Mouse (Mus musculus): ENCODE measurements around the gene Blnk. TPM values are rescaled to one million over a fixed set of nuclear protein-coding genes. Genes with fewer than 3 reads are reported as not detected.

The Blnk gene
- polyA plus RNA-seq, 1 experiment from 2014 or later = 0.25 TPM

GRCm38 (mm10) chr19:40958981-40959380 is 35.4 kb downstream of the Blnk start:
- H3K9ac ChIP-seq = no peak overlapping the region
- H3K4me2 ChIP-seq = no peak overlapping the region
- no peaks in the 10 kb centered on the region for H3K4me1 ChIP-seq (replicated peaks)

GRCm38 (mm10) chr19:40946937-40947577 is 47.3 kb downstream of the Blnk start:
- H3K9me3 ChIP-seq (replicated peaks) = no peaks in the 10 kb centered on the region
- H3K27ac ChIP-seq = no peak overlapping the region
- no peak overlapping the region for H3K9ac ChIP-seq
- no peak overlapping the region for H3K4me3 ChIP-seq
- H3K27me3 ChIP-seq = no peaks in the 10 kb centered on the region
- H3K4me1 ChIP-seq (replicated peaks) = 0 out of 2 replicates have a peak, but pooled peaks cover 3% of the 10 kb centered on the region
- 78% methylated on average over 4 of the region's 4 CpGs for WGBS
- H3K4me2 ChIP-seq = no peak overlapping the region
- no peak; the same call in 1 of the 2 replicates for ATAC-seq (replicated peaks; ENCODE audit: insufficient number of reproducible peaks, insufficient read depth, low FRiP score, low read depth)
- H3K36me3 ChIP-seq = no peaks in the 10 kb centered on the region

More at GRCm38 (mm10) chr19:40958981-40959380, 35.4 kb downstream of the Blnk start:
- Histone ChIP-seq H3K9me3 (replicated peaks) (no peaks in the 10 kb centered on the region), H3K27ac (no peak overlapping the region), H3K4me3 (no peak overlapping the region), H3K27me3 (peaks cover 5% of the 10 kb centered on the region; the same call in 1 of the 2 replicates), H3K36me3 (no peaks in the 10 kb centered on the region)
- no peak for ATAC-seq (replicated peaks; ENCODE audit: insufficient number of reproducible peaks, insufficient read depth, low FRiP score, low read depth)
- WGBS = 42% methylated on average over 1 of the region's 1 CpGs

GRCm38 (mm10) chr19:40943552-40943951 is 50.8 kb downstream of the Blnk start:
- Histone ChIP-seq H3K27ac (no peak overlapping the region), H3K9ac (no peak overlapping the region), H3K36me3 (no peaks in the 10 kb centered on the region), H3K4me3 (no peak overlapping the region), H3K4me1 (replicated peaks) (peaks cover 9% of the 10 kb centered on the region; the same call in 1 of the 2 replicates), H3K9me3 (replicated peaks) (no peaks in the 10 kb centered on the region), H3K4me2 (no peak overlapping the region), H3K27me3 (no peaks in the 10 kb centered on the region)
- ATAC-seq (replicated peaks; ENCODE audit: insufficient number of reproducible peaks, insufficient read depth, low FRiP score, low read depth) = no peak
- 79% methylated on average over 7 of the region's 7 CpGs for WGBS

GRCm38 (mm10) chr19:40936038-40936437 is 58.3 kb downstream of the Blnk start:
- Histone ChIP-seq H3K9me3 (replicated peaks) (no peaks in the 10 kb centered on the region), H3K36me3 (no peaks in the 10 kb centered on the region), H3K4me3 (no peak overlapping the region), H3K27me3 (no peaks in the 10 kb centered on the region), H3K9ac (no peak overlapping the region), H3K4me1 (replicated peaks) (no peaks in the 10 kb centered on the region), H3K27ac (no peak overlapping the region), H3K4me2 (no peak overlapping the region)
- 48% methylated on average over 5 of the region's 5 CpGs for WGBS
- no peak for ATAC-seq (replicated peaks; ENCODE audit: insufficient number of reproducible peaks, insufficient read depth, low FRiP score, low read depth)

- H3K36me3 ChIP-seq = no peaks in the 10 kb centered on the region
- no peak overlapping the region for H3K27ac ChIP-seq
- 44% methylated on average over 8 of the region's 8 CpGs for WGBS
- no peaks in the 10 kb centered on the region for H3K27me3 ChIP-seq
- ATAC-seq (replicated peaks; ENCODE audit: insufficient number of reproducible peaks, insufficient read depth, low FRiP score, low read depth) = no peak
- H3K9ac ChIP-seq = no peak overlapping the region
- no peak overlapping the region for H3K4me2 ChIP-seq
- no peaks in the 10 kb centered on the region for H3K4me1 ChIP-seq (replicated peaks)
- no peaks in the 10 kb centered on the region for H3K9me3 ChIP-seq (replicated peaks)
- H3K4me3 ChIP-seq = no peak overlapping the region
Observed at GRCm38 (mm10) chr19:40935376-40935775, 59.0 kb downstream of the Blnk start.

GRCm38 (mm10) chr19:40931581-40932369 is 62.6 kb downstream of the Blnk start:
- no peak overlapping the region for H3K9ac ChIP-seq
- no peak overlapping the region for H3K4me3 ChIP-seq
- no peak for ATAC-seq (replicated peaks; ENCODE audit: insufficient number of reproducible peaks, insufficient read depth, low FRiP score, low read depth)
- no peak overlapping the region for H3K4me2 ChIP-seq
- H3K27me3 ChIP-seq = no peaks in the 10 kb centered on the region
- H3K4me1 ChIP-seq (replicated peaks) = no peaks in the 10 kb centered on the region
- H3K27ac ChIP-seq = no peak overlapping the region
- H3K36me3 ChIP-seq = no peaks in the 10 kb centered on the region
- WGBS = 64% methylated on average over 9 of the region's 9 CpGs
- H3K9me3 ChIP-seq (replicated peaks) = no peaks in the 10 kb centered on the region

- peak overlapping the region; percentile 86; the same call in 1 of the 2 replicates for H3K27ac ChIP-seq
- peak overlapping the region; percentile 84 for H3K4me3 ChIP-seq
- H3K4me2 ChIP-seq = peak overlapping the region; percentile 82
- H3K9me3 ChIP-seq (replicated peaks) = no peaks in the 10 kb centered on the region
- no peak for ATAC-seq (replicated peaks; ENCODE audit: insufficient number of reproducible peaks, insufficient read depth, low FRiP score, low read depth)
- H3K9ac ChIP-seq = peak overlapping the region; percentile 70
- H3K36me3 ChIP-seq = no peaks in the 10 kb centered on the region; the same call in 1 of the 2 replicates
- peaks cover 27% of the 10 kb centered on the region for H3K27me3 ChIP-seq
- WGBS = 1% methylated on average over 6 of the region's 6 CpGs
- H3K4me1 ChIP-seq (replicated peaks) = no peaks in the 10 kb centered on the region
Observed at GRCm38 (mm10) chr19:40895393-40895703, 99.0 kb downstream of the Blnk start.

- peaks cover 31% of the 10 kb centered on the region for H3K27me3 ChIP-seq
- under 1% methylated on average over 89 of the region's 89 CpGs for WGBS
- peak within 1 kb of the TSS; percentile 84 for H3K4me3 ChIP-seq
- H3K4me1 ChIP-seq (replicated peaks) = no peaks in the 10 kb centered on the region
- ATAC-seq (replicated peaks; ENCODE audit: insufficient number of reproducible peaks, insufficient read depth, low FRiP score, low read depth) = peak; percentile 88
- no peaks in the 10 kb centered on the region; the same call in 1 of the 2 replicates for H3K36me3 ChIP-seq
- peak within 1 kb of the TSS; percentile 70 for H3K9ac ChIP-seq
- peak within 1 kb of the TSS; percentile 86 for H3K27ac ChIP-seq
- peak within 1 kb of the TSS; percentile 82 for H3K4me2 ChIP-seq
- no peaks in the 10 kb centered on the region for H3K9me3 ChIP-seq (replicated peaks)
Observed at GRCm38 (mm10) chr19:40894519-40895392, 99.6 kb downstream of the Blnk start, which contains the start of gene Zfp518a. Gene Zfp518a (plus strand): TSS chr19:40894705.

GRCm38 (mm10) chr19:40894071-40894506 is 100.2 kb downstream of the Blnk start:
- peak; percentile 22; the same call in 1 of the 2 replicates for ATAC-seq (replicated peaks; ENCODE audit: insufficient number of reproducible peaks, insufficient read depth, low FRiP score, low read depth)

GRCm38 (mm10) chr19:40888887-40889286 is 105.4 kb downstream of the Blnk start:
- H3K4me1 ChIP-seq (replicated peaks) = no peaks in the 10 kb centered on the region
- no peak overlapping the region for H3K4me3 ChIP-seq
- H3K27ac ChIP-seq = no peak overlapping the region
- no peaks in the 10 kb centered on the region for H3K36me3 ChIP-seq
- no peak overlapping the region for H3K4me2 ChIP-seq
- H3K9ac ChIP-seq = no peak overlapping the region
- no peaks in the 10 kb centered on the region for H3K9me3 ChIP-seq (replicated peaks)
- WGBS = 78% methylated on average over 1 of the region's 1 CpGs
- ATAC-seq (replicated peaks; ENCODE audit: insufficient number of reproducible peaks, insufficient read depth, low FRiP score, low read depth) = no peak
- H3K27me3 ChIP-seq = peaks cover 68% of the 10 kb centered on the region

More at GRCm38 (mm10) chr19:40894071-40894506, 100.2 kb downstream of the Blnk start:
- peak overlapping the region; percentile 84 for H3K4me3 ChIP-seq
- no peaks in the 10 kb centered on the region; the same call in 1 of the 2 replicates for H3K36me3 ChIP-seq
- WGBS = 49% methylated on average over 21 of the region's 21 CpGs
- H3K27ac ChIP-seq = peak overlapping the region; percentile 86
- H3K4me1 ChIP-seq (replicated peaks) = no peaks in the 10 kb centered on the region
- H3K27me3 ChIP-seq = peaks cover 33% of the 10 kb centered on the region
- H3K9me3 ChIP-seq (replicated peaks) = no peaks in the 10 kb centered on the region
- H3K4me2 ChIP-seq = peak overlapping the region; percentile 82
- H3K9ac ChIP-seq = peak overlapping the region; percentile 70; the same call in 1 of the 2 replicates

GRCm38 (mm10) chr19:40881700-40882099 is 112.6 kb downstream of the Blnk start:
- 79% methylated on average over 4 of the region's 4 CpGs for WGBS
- no peak for ATAC-seq (replicated peaks; ENCODE audit: insufficient number of reproducible peaks, insufficient read depth, low FRiP score, low read depth)
- Histone ChIP-seq H3K27me3 (peaks cover 81% of the 10 kb centered on the region), H3K4me2 (no peak overlapping the region), H3K9me3 (replicated peaks) (no peaks in the 10 kb centered on the region), H3K4me3 (no peak overlapping the region), H3K9ac (no peak overlapping the region), H3K36me3 (no peaks in the 10 kb centered on the region), H3K4me1 (replicated peaks) (no peaks in the 10 kb centered on the region), H3K27ac (no peak overlapping the region)
